Comparison of ENCODE assay signal across 10 mouse cellular contexts in the genomic region with DNA sequence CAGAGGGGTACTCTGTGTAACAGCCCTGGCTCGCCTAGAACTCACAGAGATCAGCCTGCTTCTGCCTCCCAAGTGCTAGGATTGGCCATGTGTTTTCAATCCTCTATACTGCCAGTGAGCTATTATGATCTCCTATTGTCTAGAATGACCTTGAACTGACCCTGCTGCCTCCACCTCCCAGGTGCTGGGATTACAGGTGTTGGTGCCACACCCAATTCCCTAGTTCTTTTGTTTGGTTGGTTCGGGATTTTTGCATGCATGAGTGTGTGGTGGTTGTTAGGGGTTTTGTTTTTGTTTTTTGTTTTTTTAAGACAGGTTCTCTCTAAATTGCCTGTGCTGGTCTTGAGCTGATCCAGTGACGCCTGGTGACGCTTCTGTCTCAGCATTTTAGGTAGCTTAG. TPM values are rescaled to one million over a fixed set of nuclear protein-coding genes. Genes with fewer than 3 reads are reported as not detected.
DNase-seq lines count a peak whose midpoint lies in the region; ATAC-seq and TF ChIP-seq lines count a peak whose summit lies in the region.
"Had no signal": no experiment of that assay in that cellular context is flagged by ENCODE, and none has a peak within 500 bp of the region (broad histone marks: within the 10 kb centered on the region; RNA-seq: fewer than 3 reads in every experiment).

No protein-coding gene starts in this region.

- no peaks in the 10 kb centered on the region; the same call in 1 of the 2 replicates for H3K79me2 ChIP-seq in CH12.LX (replicated peaks; ENCODE audit: control insufficient read depth, extremely low read depth, insufficient read depth, poor library complexity, severe bottlenecking)

- H3K4me2 ChIP-seq in heart, embryonic 15.5 days, result peak overlapping the region; percentile 79; the same call in 1 of the 2 replicates
- peak overlapping the region; percentile 35; the same call in 1 of the 2 replicates for H3K4me2 ChIP-seq in CH12.LX (ENCODE audit: insufficient read depth, low read depth, poor library complexity, severe bottlenecking)
- peak overlapping the region; percentile 68 for H3K4me2 ChIP-seq in liver, embryonic 14.5 days (ENCODE audit: low read depth)

- no peaks in the 10 kb centered on the region for H3K27me3 ChIP-seq in heart, embryonic 15.5 days
- H3K27me3 ChIP-seq in CH12.LX (replicated peaks), result no peaks in the 10 kb centered on the region
- no peaks in the 10 kb centered on the region for H3K27me3 ChIP-seq in liver, embryonic 14.5 days (ENCODE audit: control insufficient read depth, insufficient read depth, low read length)
- no peaks in the 10 kb centered on the region for H3K27me3 ChIP-seq in thymus, adult 2 months (ENCODE audit: control insufficient read depth, insufficient read depth, low read length)

- peaks cover 14% of the 10 kb centered on the region for H3K4me1 ChIP-seq in heart, embryonic 15.5 days (replicated peaks)
- peaks cover 0 to 33% of the 10 kb centered on the region in 2 experiments; a peak in 3 of 4 replicates for H3K4me1 ChIP-seq in CH12.LX (ENCODE audit: control insufficient read depth in 1 of 2, insufficient read depth in 2 of 2)
- peaks cover 7% of the 10 kb centered on the region; the same call in 1 of the 2 replicates for H3K4me1 ChIP-seq in bone marrow macrophage, adult 2 months (ENCODE audit: control insufficient read depth, insufficient read depth, low read length)
- peaks cover 5 to 8% of the 10 kb centered on the region in 2 experiments for H3K4me1 ChIP-seq in liver, embryonic 14.5 days (replicated peaks; ENCODE audit: control insufficient read depth in 2 of 2, insufficient read depth in 2 of 2, low read length in 1 of 2)
- H3K4me1 ChIP-seq in thymus, adult 2 months (replicated peaks; ENCODE audit: control insufficient read depth, insufficient read depth, low read length), result 0 out of 2 replicates have a peak, but pooled peaks cover 2% of the 10 kb centered on the region

- dilution Hi-C loops in CH12.LX (cut with MboI; ENCODE audit: extremely low pct_ligation_motif_present, extremely low pct_unique_long_range_greater_than_20kb, low sequenced_read_pairs), result no loop called here

- no peak overlapping the region for H3K9ac ChIP-seq in heart, embryonic 15.5 days
- no peak overlapping the region for H3K9ac ChIP-seq in CH12.LX (ENCODE audit: insufficient read depth, low read depth)
- H3K9ac ChIP-seq in liver, embryonic 14.5 days (replicated peaks), result peak overlapping the region; percentile 27; the same call in 1 of the 2 replicates

- no peak for TF ChIP-seq CTCF in CH12.LX (conservative IDR thresholded peaks at IDR 0.05 in 1 of 2, IDR thresholded peaks at IDR 0.05 in 1 of 2; ENCODE audit: low read depth in 2 of 2, low read length in 2 of 2)
- no peak for TF ChIP-seq CTCF in bone marrow macrophage, adult 2 months (IDR thresholded peaks at IDR 0.05; ENCODE audit: low read depth, low read length)
- no peak for TF ChIP-seq CTCF in liver, embryonic 14.5 days (IDR thresholded peaks at IDR 0.05; ENCODE audit: low read depth)
- no peak for TF ChIP-seq CTCF in thymus, adult 2 months (IDR thresholded peaks at IDR 0.05; ENCODE audit: borderline replicate concordance, control insufficient read depth, extremely low read depth, insufficient read depth, low read length, poor library complexity)

- no peak for TF ChIP-seq POLR2A in CH12.LX (IDR thresholded peaks at IDR 0.05; ENCODE audit: low read depth, low read length)
- no peak for TF ChIP-seq POLR2A in bone marrow macrophage, adult 2 months (IDR thresholded peaks at IDR 0.05; ENCODE audit: borderline replicate concordance, low read depth, low read length)
- TF ChIP-seq POLR2A in thymus, adult 2 months (IDR thresholded peaks at IDR 0.05; ENCODE audit: control insufficient read depth, extremely low read depth, insufficient read depth, low read length, poor library complexity), result no peak

- H3K9me3 ChIP-seq in heart, embryonic 15.5 days (replicated peaks), result no peaks in the 10 kb centered on the region
- no peaks in the 10 kb centered on the region for H3K9me3 ChIP-seq in CH12.LX (replicated peaks; ENCODE audit: low read length)
- H3K9me3 ChIP-seq in liver, embryonic 14.5 days (ENCODE audit: control insufficient read depth, low read length), result no peaks in the 10 kb centered on the region

- intact Hi-C loops in heart, postnatal 10 days (cut with DNase I), result loop anchor here (5.0 kb wide), 1 partner anchor 208 kb away; a partner anchor contains a TSS

- peaks cover 31% of the 10 kb centered on the region for H3K36me3 ChIP-seq in heart, embryonic 15.5 days
- H3K36me3 ChIP-seq in CH12.LX (replicated peaks in 1 of 2; ENCODE audit: control insufficient read depth in 1 of 2, insufficient read depth in 1 of 2, low read length in 1 of 2), result peaks cover 42 to 69% of the 10 kb centered on the region in 2 experiments
- H3K36me3 ChIP-seq in liver, embryonic 14.5 days (replicated peaks; ENCODE audit: control insufficient read depth, insufficient read depth, low read depth), result peaks cover 7% of the 10 kb centered on the region
- H3K36me3 ChIP-seq in thymus, adult 2 months (ENCODE audit: control insufficient read depth, insufficient read depth, low read length), result peaks cover 8% of the 10 kb centered on the region; the same call in 1 of the 2 replicates

- no peak for TF ChIP-seq EP300 in CH12.LX (IDR thresholded peaks at IDR 0.05; ENCODE audit: low read length)
- no peak for TF ChIP-seq EP300 in liver, embryonic 14.5 days (IDR thresholded peaks at IDR 0.05; ENCODE audit: low read depth)

- H3K4me3 ChIP-seq in heart, embryonic 15.5 days, result 0 out of 2 replicates have a peak overlapping the region, but pooled peaks have one; percentile 83
- no peak overlapping the region for H3K4me3 ChIP-seq in CH12.LX (replicated peaks in 1 of 3; ENCODE audit: low read depth in 2 of 3, low read length in 2 of 3, poor library complexity in 1 of 3)
- H3K4me3 ChIP-seq in bone marrow macrophage, adult 2 months (ENCODE audit: insufficient read depth, low read length), result peak overlapping the region; percentile 9; the same call in 1 of the 2 replicates
- H3K4me3 ChIP-seq in liver, embryonic 14.5 days (ENCODE audit: insufficient read depth in 1 of 2, low read depth in 2 of 2, low read length in 2 of 2), result no peak overlapping the region
- no peak overlapping the region for H3K4me3 ChIP-seq in thymus, adult 2 months (ENCODE audit: control insufficient read depth, insufficient read depth, low read length)

- no peak for DNase-seq in heart, postnatal 10 days
- DNase-seq in CH12.LX (ENCODE audit: extremely low read depth), result no peak
- DNase-seq in liver, embryonic 14.5 days (ENCODE audit: low read depth in 3 of 3, low spot score in 3 of 3), result no peak
- DNase-seq in urinary bladder, postnatal 10 days (ENCODE audit: low spot score), result no peak
- DNase-seq in left cerebral cortex, adult 9 months (ENCODE audit: low spot score in 2 of 2), result no peak
- DNase-seq in thymus, adult 2 months, result no peak

- no peak for ATAC-seq in heart, embryonic 15.5 days (replicated peaks; ENCODE audit: insufficient number of reproducible peaks, insufficient read depth, low FRiP score, low read depth)
- ATAC-seq in liver, embryonic 14.5 days (ENCODE audit: insufficient read depth), result no peak

- H3K27ac ChIP-seq in heart, embryonic 15.5 days, result no peak overlapping the region
- H3K27ac ChIP-seq in CH12.LX (ENCODE audit: insufficient read depth, low read depth), result no peak overlapping the region
- no peak overlapping the region for H3K27ac ChIP-seq in bone marrow macrophage, adult 2 months (ENCODE audit: insufficient read depth, low read depth, low read length)
- H3K27ac ChIP-seq in liver, embryonic 14.5 days, result no peak overlapping the region
- H3K27ac ChIP-seq in thymus, adult 2 months (ENCODE audit: control insufficient read depth, insufficient read depth, low read length), result no peak overlapping the region

- TF ChIP-seq RAD21 in CH12.LX (IDR thresholded peaks at IDR 0.05; ENCODE audit: low read depth, low read length), result no peak

- 89% methylated on average over 4 of the region's 4 CpGs for WGBS in heart, embryonic 15.5 days
- 71% methylated on average over 4 of the region's 4 CpGs for WGBS in liver, embryonic 14.5 days (ENCODE audit: insufficient replicate concordance)
- 89% methylated on average over 4 of the region's 4 CpGs for WGBS in thymus, adult 2 months

- in situ Hi-C loops in CH12.LX (cut with MboI; ENCODE audit: low pct_ligation_motif_present, low pct_unique_long_range_greater_than_20kb, low sequenced_read_pairs), result no loop called here

RNA-seq across cellular contexts. Expression of a gene that starts 1.5 kb away (rescaled TPM):
- polyA plus RNA-seq in heart, embryonic 15.5 days (2015; fragmentation: Nextera tagmentation; extraction: Ambion mirVana), result 8.1 and 10.3 TPM in 2 replicates
- 1 to 10 TPM; 5.2 to 5.3 TPM for total RNA-seq in heart, postnatal 10 days (2021)
- total RNA-seq in CH12.LX (2012; rRNA removed) (9.5 and 9.6 TPM in 2 replicates), CH12.LX (2014; rRNA removed) (5.3 and 5.8 TPM in 2 replicates)
- 10.4 and 13.8 TPM in 2 replicates for polyA plus RNA-seq in CH12.LX (2012; ENCODE audit: insufficient read length, low read depth)
- polyA plus RNA-seq in bone marrow macrophage, adult 2 months (2012; ENCODE audit: insufficient read depth, insufficient read length, missing spikeins), result 5.7 and 5.8 TPM in 2 replicates
- 2.0 and 2.6 TPM in 2 replicates for polyA plus RNA-seq in liver, embryonic 14.5 days (2012; rRNA removed)
- 3.6 and 4.6 TPM in 2 replicates for polyA plus RNA-seq in liver, embryonic 14.5 days (2014; fragmentation: Nextera tagmentation; extraction: Ambion mirVana)
- 9.5 and 11.5 TPM in 2 replicates for polyA plus RNA-seq in thymus, adult 2 months (2012; rRNA removed)

RNA-seq across cellular contexts. Expression of a gene that starts 4.4 kb away (rescaled TPM):
- polyA plus RNA-seq in heart, embryonic 15.5 days (2015; fragmentation: Nextera tagmentation; extraction: Ambion mirVana), result not detected in 2 replicates
- total RNA-seq in heart, postnatal 10 days (2021), result under 1 TPM; 0.55 to 0.69 TPM
- total RNA-seq in CH12.LX (2012; rRNA removed) (0.34 TPM in 1 of 2 replicates, not detected in the other), CH12.LX (2014; rRNA removed) (not detected in 2 replicates)
- polyA plus RNA-seq in CH12.LX (2012; ENCODE audit: insufficient read length, low read depth), result not detected in 2 replicates
- polyA plus RNA-seq in bone marrow macrophage, adult 2 months (2012; ENCODE audit: insufficient read depth, insufficient read length, missing spikeins), result 1.4 TPM in 1 of 2 replicates, not detected in the other
- not detected in 2 replicates for polyA plus RNA-seq in liver, embryonic 14.5 days (2012; rRNA removed)
- not detected in 2 replicates for polyA plus RNA-seq in liver, embryonic 14.5 days (2014; fragmentation: Nextera tagmentation; extraction: Ambion mirVana)
- polyA plus RNA-seq in thymus, adult 2 months (2012; rRNA removed), result 2.9 and 4.5 TPM in 2 replicates
- polyA plus RNA-seq: brain, embryonic 14.5 days; macrophage had no signal

RNA-seq across cellular contexts. Expression of a gene that starts 8.7 kb away (rescaled TPM):
- 167 and 180 TPM in 2 replicates for polyA plus RNA-seq in heart, embryonic 15.5 days (2015; fragmentation: Nextera tagmentation; extraction: Ambion mirVana)
- total RNA-seq in heart, postnatal 10 days (2021), result 100 to 1,000 TPM; 108 to 116 TPM
- total RNA-seq in CH12.LX (2012; rRNA removed), result 45.5 and 46.1 TPM in 2 replicates
- total RNA-seq in CH12.LX (2014; rRNA removed), result 17.5 and 19.9 TPM in 2 replicates
- polyA plus RNA-seq in CH12.LX (2012; ENCODE audit: insufficient read length, low read depth), result 22.7 and 27.0 TPM in 2 replicates
- 632 and 760 TPM in 2 replicates for polyA plus RNA-seq in bone marrow macrophage, adult 2 months (2012; ENCODE audit: insufficient read depth, insufficient read length, missing spikeins)
- 69.5 and 82.7 TPM in 2 replicates for polyA plus RNA-seq in liver, embryonic 14.5 days (2012; rRNA removed)
- polyA plus RNA-seq in liver, embryonic 14.5 days (2014; fragmentation: Nextera tagmentation; extraction: Ambion mirVana), result 59.4 and 60.8 TPM in 2 replicates
- 467 and 538 TPM in 2 replicates for polyA plus RNA-seq in thymus, adult 2 months (2012; rRNA removed)

RNA-seq across cellular contexts. Expression of a gene that starts 9.3 kb away (rescaled TPM):
- 43.3 and 47.1 TPM in 2 replicates for polyA plus RNA-seq in heart, embryonic 15.5 days (2015; fragmentation: Nextera tagmentation; extraction: Ambion mirVana)
- total RNA-seq in heart, postnatal 10 days (2021), result 10 to 100 TPM; 26.4 to 35.8 TPM
- 2.9 and 4.1 TPM in 2 replicates for total RNA-seq in CH12.LX (2012; rRNA removed)
- total RNA-seq in CH12.LX (2014; rRNA removed), result 1.6 and 2.1 TPM in 2 replicates
- 1.7 and 1.8 TPM in 2 replicates for polyA plus RNA-seq in CH12.LX (2012; ENCODE audit: insufficient read length, low read depth)
- 21.0 and 25.4 TPM in 2 replicates for polyA plus RNA-seq in bone marrow macrophage, adult 2 months (2012; ENCODE audit: insufficient read depth, insufficient read length, missing spikeins)
- 0.70 and 1.2 TPM in 2 replicates for polyA plus RNA-seq in liver, embryonic 14.5 days (2012; rRNA removed)
- polyA plus RNA-seq in liver, embryonic 14.5 days (2014; fragmentation: Nextera tagmentation; extraction: Ambion mirVana), result 1.0 and 1.5 TPM in 2 replicates
- polyA plus RNA-seq in thymus, adult 2 months (2012; rRNA removed), result 24.0 and 31.7 TPM in 2 replicates

RNA-seq across cellular contexts. Expression of a gene that starts 19.1 kb away (rescaled TPM):
- 4.9 TPM in 2 replicates for polyA plus RNA-seq in heart, embryonic 15.5 days (2015; fragmentation: Nextera tagmentation; extraction: Ambion mirVana)
- total RNA-seq in heart, postnatal 10 days (2021), result 1 to 10 TPM; 2.1 to 2.9 TPM
- 3.5 and 3.7 TPM in 2 replicates for total RNA-seq in CH12.LX (2012; rRNA removed)
- 1.6 and 2.3 TPM in 2 replicates for total RNA-seq in CH12.LX (2014; rRNA removed)
- polyA plus RNA-seq in CH12.LX (2012; ENCODE audit: insufficient read length, low read depth), result 2.1 and 2.5 TPM in 2 replicates
- polyA plus RNA-seq in bone marrow macrophage, adult 2 months (2012; ENCODE audit: insufficient read depth, insufficient read length, missing spikeins), result 5.0 and 7.3 TPM in 2 replicates
- 2.2 and 2.4 TPM in 2 replicates for polyA plus RNA-seq in liver, embryonic 14.5 days (2012; rRNA removed)
- 3.7 and 4.5 TPM in 2 replicates for polyA plus RNA-seq in liver, embryonic 14.5 days (2014; fragmentation: Nextera tagmentation; extraction: Ambion mirVana)
- 5.9 and 6.2 TPM in 2 replicates for polyA plus RNA-seq in thymus, adult 2 months (2012; rRNA removed)

Comparison
In these comparisons a context has a peak if more than half of its experiments do, and no peak if none do; other contexts are left out.
1. H3K4me3 ChIP-seq: peak in heart, embryonic 15.5 days (single experiment) and bone marrow macrophage, adult 2 months (single experiment); none in CH12.LX (0 of 3), liver, embryonic 14.5 days (0 of 2) and thymus, adult 2 months (single experiment).
2. Peak in every context shown above with its lines, with median percentiles within 50 percentile points of each other: H3K4me2 ChIP-seq.